Mouse (Mus musculus) thymus, adult 2 months (tissue): ENCODE data around the gene Mef2c.

Experiments used
- CTCF ChIP-seq: fragments of 200-500 bp; IDR thresholded peaks from 2 replicates; pipeline ENCODE4 v1.5.1; 2012; ENCODE audit warnings: mild to moderate bottlenecking, control low read depth, low read length, moderate library complexity, borderline replicate concordance; ENCODE audit not compliant: control insufficient read depth, poor library complexity, insufficient read depth; ENCODE audit errors: extremely low read depth
- POLR2A ChIP-seq: fragments of 200-500 bp; IDR thresholded peaks from 2 replicates; pipeline ENCODE4 v1.6.1; 2012; ENCODE audit warnings: mild to moderate bottlenecking, low read length, control low read depth, moderate library complexity; ENCODE audit not compliant: control insufficient read depth, poor library complexity, insufficient read depth; ENCODE audit errors: extremely low read depth

DNA sequence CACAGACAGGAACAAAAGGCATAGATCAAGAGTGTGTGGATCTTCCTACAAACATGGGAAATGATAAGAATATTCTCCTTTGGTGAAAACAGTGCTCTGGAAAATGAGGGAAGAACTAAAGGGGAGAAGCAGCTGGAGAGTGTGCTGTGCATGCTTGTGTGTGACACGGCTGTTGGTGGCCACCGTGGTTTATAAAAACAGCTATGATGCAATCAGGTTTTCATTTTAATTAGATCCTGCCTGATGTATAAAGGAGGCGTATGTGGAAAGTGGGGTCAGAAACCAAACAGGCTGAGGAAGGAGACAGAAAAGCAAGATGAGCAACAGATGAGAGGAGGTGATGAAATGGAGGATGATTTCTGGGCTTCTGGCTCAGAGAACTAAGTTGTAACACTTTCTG lies 112.0 kb downstream of the Mef2c start:
- TF ChIP-seq CTCF = no peak
- TF ChIP-seq POLR2A = no peak
